Mouse (Mus musculus) midbrain, embryonic 16.5 days (tissue): ENCODE results near the gene Tmem150a. TPM values are rescaled to one million over a fixed set of nuclear protein-coding genes. Genes with fewer than 3 reads are reported as not detected.

Source experiments
- ATAC-seq: fragments of 200-750 bp; cut with Nextera tagmentation; 2 replicates; pipeline ENCODE4 v1.8.0; 2017; ENCODE audit warnings: moderate TSS enrichment
- H3K27ac ChIP-seq: fragments of 300-500 bp; sonication (generic); 2 replicates; pipeline ENCODE4 v1.5.1; 2014; ENCODE audit warnings: mild to moderate bottlenecking, low read length, mixed read lengths
- H3K27me3 ChIP-seq: fragments of 300-500 bp; sonication (generic); 2 replicates; pipeline ENCODE4 v1.6.1; 2014; ENCODE audit warnings: low read depth, low read length, mixed read lengths; ENCODE audit not compliant: control insufficient read depth, insufficient read depth
- H3K36me3 ChIP-seq: fragments of 300-500 bp; sonication (generic); 2 replicates; pipeline ENCODE4 v1.6.1; 2014; ENCODE audit warnings: mild to moderate bottlenecking, low read length, moderate library complexity, mixed read lengths; ENCODE audit not compliant: control insufficient read depth, insufficient read depth
- H3K4me1 ChIP-seq: fragments of 300-500 bp; sonication (generic); 2 replicates; pipeline ENCODE4 v1.6.1; 2014; ENCODE audit warnings: mild to moderate bottlenecking, low read length, mixed read lengths; ENCODE audit not compliant: control insufficient read depth, insufficient read depth
- H3K4me2 ChIP-seq: fragments of 300-500 bp; sonication (generic); 2 replicates; pipeline ENCODE4 v1.6.1; 2014; ENCODE audit warnings: mild to moderate bottlenecking, low read length, mixed read lengths
- H3K4me3 ChIP-seq: fragments of 300-500 bp; sonication (generic); 2 replicates; pipeline ENCODE4 v1.5.1; 2014; ENCODE audit warnings: low read depth, mild to moderate bottlenecking, low read length, moderate library complexity, mixed read lengths
- H3K9ac ChIP-seq: fragments of 300-500 bp; sonication (generic); 2 replicates; pipeline ENCODE4 v1.6.1; 2014; ENCODE audit warnings: low read depth, low read length, mixed read lengths
- H3K9me3 ChIP-seq: fragments of 300-500 bp; sonication (generic); replicated peaks from 2 replicates; pipeline ENCODE4 v1.6.1; 2014; ENCODE audit warnings: mild to moderate bottlenecking, low read length, mixed read lengths; ENCODE audit not compliant: control insufficient read depth, poor library complexity, severe bottlenecking
- WGBS: fragments of 180-500 bp; shearing (Covaris S2); extraction: QIAGEN DNeasy Blood & Tissue Kit; methylation state at CpG from one replicate; pipeline ENCODE4 v1.1.7; 2014; 5-methylcytosine and 5-hydroxymethylcytosine counted together
- polyA plus RNA-seq: library from polyadenylated mRNA; unstranded; fragments of >200 nt; fragmentation: Nextera tagmentation; extraction: Ambion mirVana; gene quantifications from 2 replicates; pipeline ENCODE4 v1.2.1, GENCODE M21; 2015

Gene Tmem150a
- polyA plus RNA-seq, 1 experiment from 2014 or later, result 17.7 TPM

- peak; percentile 20; the same call in 1 of the 2 replicates for ATAC-seq
- 83% methylated on average over 4 of the region's 4 CpGs for WGBS
- no peaks in the 10 kb centered on the region for H3K27me3 ChIP-seq
- no peak overlapping the region for H3K9ac ChIP-seq
- peaks cover 32% of the 10 kb centered on the region for H3K4me1 ChIP-seq
- H3K4me2 ChIP-seq, result peak overlapping the region; percentile 89
- H3K9me3 ChIP-seq, result no peaks in the 10 kb centered on the region
- no peak overlapping the region for H3K27ac ChIP-seq
- H3K36me3 ChIP-seq, result peaks cover 14% of the 10 kb centered on the region
- no peak overlapping the region for H3K4me3 ChIP-seq
Measured at GRCm38 (mm10) chr6:72346261-72346660, 9.0 kb upstream of the Tmem150a start.

- H3K9ac ChIP-seq, result peak within 1 kb of the TSS; percentile 94
- peak within 1 kb of the TSS; percentile 90 for H3K27ac ChIP-seq
- H3K4me3 ChIP-seq, result peak within 1 kb of the TSS; percentile 90
- H3K27me3 ChIP-seq, result no peaks in the 10 kb centered on the region
- under 1% methylated on average over 66 of the region's 72 CpGs for WGBS
- peak; percentile 81 for ATAC-seq
- peak within 1 kb of the TSS; percentile 89 for H3K4me2 ChIP-seq
- peaks cover 32% of the 10 kb centered on the region for H3K4me1 ChIP-seq
- H3K9me3 ChIP-seq, result no peaks in the 10 kb centered on the region
- peaks cover 12% of the 10 kb centered on the region for H3K36me3 ChIP-seq
Measured at GRCm38 (mm10) chr6:72347166-72347941, 7.9 kb upstream of the Tmem150a start, which contains the start of gene 0610030E20Rik. 0610030E20Rik (plus strand) TSS chr6:72347317.

DNA sequence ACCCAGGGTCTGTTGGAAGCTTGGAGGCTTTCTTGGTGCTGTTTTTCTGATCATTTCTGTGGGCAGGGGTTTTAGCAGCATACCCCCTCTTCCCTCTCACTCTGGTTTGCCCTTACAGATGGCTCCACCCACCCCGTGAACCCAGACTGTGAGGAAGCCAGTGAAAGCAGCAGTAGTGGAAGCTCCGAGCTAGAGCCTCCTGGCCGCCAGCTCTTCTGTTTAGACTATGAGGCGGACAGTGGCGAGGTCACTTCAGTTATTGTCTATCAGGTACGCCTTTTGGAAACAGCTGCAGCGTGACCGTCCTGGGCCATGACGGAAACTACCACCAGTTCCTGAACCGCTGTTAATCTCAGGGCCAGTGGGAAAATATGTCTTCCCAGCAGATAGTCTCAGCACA is 6.8 kb upstream of the Tmem150a start:
- Histone ChIP-seq H3K9me3 (no peaks in the 10 kb centered on the region), H3K27me3 (no peaks in the 10 kb centered on the region), H3K4me3 (no peak overlapping the region; the same call in 1 of the 2 replicates), H3K36me3 (peaks cover 11% of the 10 kb centered on the region), H3K27ac (no peak overlapping the region), H3K4me2 (peak overlapping the region; percentile 89; the same call in 1 of the 2 replicates), H3K9ac (no peak overlapping the region), H3K4me1 (peaks cover 32% of the 10 kb centered on the region)
- WGBS, result 71% methylated on average over 10 of the region's 10 CpGs
- no peak for ATAC-seq

- no peak for ATAC-seq
- peaks cover 28% of the 10 kb centered on the region for H3K4me1 ChIP-seq
- H3K27ac ChIP-seq, result no peak overlapping the region
- no peaks in the 10 kb centered on the region for H3K9me3 ChIP-seq
- WGBS, result 98% methylated on average over 2 of the region's 2 CpGs
- H3K27me3 ChIP-seq, result no peaks in the 10 kb centered on the region
- H3K4me3 ChIP-seq, result no peak overlapping the region
- H3K9ac ChIP-seq, result no peak overlapping the region
- no peak overlapping the region for H3K4me2 ChIP-seq
- peaks cover 11% of the 10 kb centered on the region for H3K36me3 ChIP-seq
Measured at GRCm38 (mm10) chr6:72350214-72350613, 5.0 kb upstream of the Tmem150a start.

GRCm38 (mm10) chr6:72352636-72353405 is 2.4 kb upstream of the Tmem150a start:
- H3K36me3 ChIP-seq, result peaks cover 11% of the 10 kb centered on the region
- H3K9me3 ChIP-seq, result no peaks in the 10 kb centered on the region
- H3K4me2 ChIP-seq, result no peak overlapping the region
- H3K4me3 ChIP-seq, result no peak overlapping the region
- no peak overlapping the region for H3K9ac ChIP-seq
- H3K4me1 ChIP-seq, result peaks cover 23% of the 10 kb centered on the region
- no peaks in the 10 kb centered on the region for H3K27me3 ChIP-seq
- no peak for ATAC-seq
- 81% methylated on average over 5 of the region's 5 CpGs for WGBS
- H3K27ac ChIP-seq, result no peak overlapping the region

- no peak for ATAC-seq
- Histone ChIP-seq H3K27me3 (no peaks in the 10 kb centered on the region), H3K9me3 (no peaks in the 10 kb centered on the region), H3K4me3 (no peak overlapping the region), H3K36me3 (peaks cover 14% of the 10 kb centered on the region), H3K4me1 (peaks cover 16% of the 10 kb centered on the region), H3K9ac (no peak overlapping the region), H3K4me2 (no peak overlapping the region), H3K27ac (no peak overlapping the region)
- 73% methylated on average over 1 of the region's 1 CpGs for WGBS
Measured at GRCm38 (mm10) chr6:72354025-72354424, 1.2 kb upstream of the Tmem150a start.

DNA sequence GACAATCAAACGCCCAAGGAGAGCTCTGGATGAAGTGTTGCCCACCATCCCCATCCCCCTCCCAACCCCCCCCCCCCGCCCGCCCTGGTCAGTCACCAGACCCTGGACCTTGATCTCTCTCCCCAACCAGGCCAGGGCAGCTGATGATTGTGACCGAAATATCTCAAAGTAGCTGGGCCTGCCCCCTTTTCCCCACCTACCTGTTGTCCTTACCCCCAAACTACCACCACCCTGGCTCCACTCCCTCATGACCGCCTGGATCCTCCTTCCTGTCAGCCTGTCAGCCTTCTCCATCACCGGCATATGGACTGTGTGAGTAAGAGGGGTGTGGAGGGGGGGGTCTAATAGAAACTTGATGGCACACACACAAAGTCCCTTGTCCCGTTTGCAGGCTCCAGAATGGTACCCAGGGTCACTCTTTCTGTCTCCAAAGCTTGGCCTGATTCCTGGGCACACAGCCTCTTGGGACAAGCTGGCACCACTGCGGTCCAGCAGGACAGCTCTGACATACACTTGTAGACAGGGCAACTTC is 820 bp downstream of the Tmem150a start:
- peak; percentile 26 for ATAC-seq
- WGBS, result 58% methylated on average over 5 of the region's 8 CpGs
- Histone ChIP-seq H3K9ac (peak overlapping the region; percentile 75), H3K4me1 (peaks cover 25% of the 10 kb centered on the region), H3K9me3 (no peaks in the 10 kb centered on the region), H3K36me3 (peaks cover 9% of the 10 kb centered on the region; the same call in 1 of the 2 replicates), H3K4me2 (peak overlapping the region; percentile 95), H3K27me3 (no peaks in the 10 kb centered on the region), H3K27ac (no peak overlapping the region; the same call in 1 of the 2 replicates), H3K4me3 (peak overlapping the region; percentile 71)

- no peak overlapping the region for H3K9ac ChIP-seq
- no peaks in the 10 kb centered on the region for H3K9me3 ChIP-seq
- no peak overlapping the region for H3K4me3 ChIP-seq
- no peaks in the 10 kb centered on the region for H3K27me3 ChIP-seq
- H3K4me1 ChIP-seq, result peaks cover 31% of the 10 kb centered on the region
- H3K36me3 ChIP-seq, result peaks cover 9% of the 10 kb centered on the region; the same call in 1 of the 2 replicates
- no peak overlapping the region for H3K27ac ChIP-seq
- 77% methylated on average over 5 of the region's 5 CpGs for WGBS
- H3K4me2 ChIP-seq, result no peak overlapping the region
- ATAC-seq, result no peak
Measured at GRCm38 (mm10) chr6:72357164-72358079, 2.2 kb downstream of the Tmem150a start.
